Mouse (Mus musculus) small intestine, adult 2 months (tissue): ENCODE data around the gene Krt87. TPM values are rescaled to one million over a fixed set of nuclear protein-coding genes. Genes with fewer than 3 reads are reported as not detected.

Source experiments
- H3K27ac ChIP-seq: fragments of 200-500 bp; 2 replicates; pipeline ENCODE4 v1.5.1; 2012; ENCODE audit warnings: low read depth, low read length, control low read depth, inconsistent platforms; ENCODE audit not compliant: insufficient read depth
- H3K27me3 ChIP-seq: fragments of 200-500 bp; 2 replicates; pipeline ENCODE4 v1.6.1; 2012; ENCODE audit warnings: mild to moderate bottlenecking, moderate library complexity, low read length, inconsistent platforms; ENCODE audit not compliant: control insufficient read depth, insufficient read depth
- H3K36me3 ChIP-seq: fragments of 200-500 bp; 2 replicates; pipeline ENCODE4 v1.6.1; 2012; ENCODE audit warnings: mild to moderate bottlenecking, low read length, control low read depth, inconsistent platforms; ENCODE audit not compliant: control insufficient read depth, insufficient read depth
- H3K4me1 ChIP-seq: fragments of 200-500 bp; 2 replicates; pipeline ENCODE4 v1.6.1; 2012; ENCODE audit warnings: low read length, inconsistent platforms, mixed read lengths; ENCODE audit not compliant: control insufficient read depth, insufficient read depth, insufficient read length
- H3K4me3 ChIP-seq: fragments of 200-500 bp; 2 replicates; pipeline ENCODE4 v1.5.1; 2012; ENCODE audit warnings: low read depth, mild to moderate bottlenecking, control low read depth, inconsistent platforms, low read length, moderate library complexity
- CTCF ChIP-seq: fragments of 200-500 bp; IDR thresholded peaks from 2 replicates; pipeline ENCODE4 v1.5.1; 2012; ENCODE audit warnings: low read depth, mild to moderate bottlenecking, control low read depth, inconsistent platforms, low read length, moderate library complexity, mixed read lengths; ENCODE audit not compliant: insufficient replicate concordance, insufficient read length; ENCODE audit errors: extremely low read depth
- POLR2A ChIP-seq: fragments of 200-500 bp; IDR thresholded peaks from 2 replicates; pipeline ENCODE4 v1.6.1; 2012; ENCODE audit warnings: low read depth, mild to moderate bottlenecking, control low read depth, inconsistent platforms, low read length, moderate library complexity
- WGBS: fragments of 180-500 bp; shearing (Covaris S2); methylation state at CpG from one replicate; pipeline ENCODE4 v1.1.7; 2018; 5-methylcytosine and 5-hydroxymethylcytosine counted together
- polyA plus RNA-seq: library from polyadenylated mRNA; depleted of rRNA; stranded (reverse); fragments of >200 nt; gene quantifications from 2 replicates; pipeline ENCODE4 v1.2.3, GENCODE M21; 2012

The Krt87 gene
- polyA plus RNA-seq, 1 experiment = 0.30 TPM

DNA sequence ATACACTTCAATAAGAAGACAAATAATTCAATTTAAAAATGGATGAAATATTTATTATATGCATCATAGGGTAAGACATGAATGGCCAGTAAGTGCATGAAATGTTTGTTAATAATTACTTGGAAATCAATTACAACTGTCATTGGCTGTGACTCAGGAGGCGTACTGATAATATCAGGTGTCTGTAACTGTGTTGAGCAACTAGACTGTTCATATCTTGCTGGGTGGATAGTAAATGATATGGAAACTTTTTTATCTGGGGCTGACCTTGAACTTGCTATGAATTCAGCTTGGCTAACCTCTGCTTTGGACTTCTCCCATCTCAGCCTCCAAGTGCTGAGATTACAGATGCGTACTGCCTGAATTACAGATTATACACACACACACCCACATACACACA lies 40.9 kb downstream of the Krt87 start:
- H3K4me1 ChIP-seq = no peaks in the 10 kb centered on the region
- peaks cover 5% of the 10 kb centered on the region; the same call in 1 of the 2 replicates for H3K36me3 ChIP-seq
- TF ChIP-seq CTCF = no peak
- no peak for TF ChIP-seq POLR2A
- H3K27ac ChIP-seq = no peak overlapping the region
- H3K27me3 ChIP-seq = no peaks in the 10 kb centered on the region
- whole genome bisulfite sequencing = 37% methylated on average over 2 of the region's 2 CpGs
- H3K4me3 ChIP-seq = no peak overlapping the region

DNA sequence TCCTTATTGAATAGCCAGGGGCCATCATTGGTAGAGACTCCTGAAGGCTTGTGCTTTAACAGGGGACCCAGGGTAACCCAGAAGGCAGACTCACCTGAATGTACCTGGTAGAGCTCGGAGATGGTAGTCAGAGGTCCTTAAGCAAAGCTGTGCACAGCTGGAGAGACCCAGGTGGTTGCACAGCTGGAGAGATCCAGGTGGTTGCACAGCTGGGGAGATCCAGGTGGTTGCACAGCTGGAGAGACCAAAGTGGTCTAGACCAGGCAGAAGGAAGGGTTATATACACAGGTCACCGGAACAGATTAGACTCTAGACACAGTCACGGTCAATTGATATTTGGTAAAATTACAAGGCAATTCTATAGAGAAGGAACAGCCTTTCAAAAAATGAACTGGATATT lies 41.7 kb downstream of the Krt87 start:
- 86% methylated on average over 3 of the region's 3 CpGs for WGBS

DNA sequence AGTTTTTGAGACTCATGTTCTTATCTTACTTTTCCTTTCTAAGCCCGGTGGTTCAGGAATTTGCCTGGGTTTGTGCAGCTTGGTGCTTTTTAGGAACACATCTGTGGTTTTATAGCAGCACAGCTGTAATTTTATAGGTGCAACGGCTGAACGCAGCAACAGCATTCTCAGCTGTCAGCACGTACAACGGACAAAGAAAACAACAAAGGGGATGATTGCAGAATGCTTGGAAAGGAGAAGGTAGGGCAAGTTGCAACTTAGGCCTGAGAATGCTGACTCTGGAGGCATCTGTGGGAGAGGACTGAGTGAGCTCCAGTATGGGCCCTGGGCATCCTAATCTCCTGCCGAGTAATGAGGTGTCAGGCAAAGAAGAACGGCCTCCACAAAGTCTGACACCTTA lies 42.1 kb downstream of the Krt87 start:
- WGBS = 78% methylated on average over 7 of the region's 7 CpGs
- Histone ChIP-seq H3K4me3 (no peak overlapping the region), H3K27me3 (no peaks in the 10 kb centered on the region), H3K4me1 (no peaks in the 10 kb centered on the region), H3K27ac (no peak overlapping the region), H3K36me3 (peaks cover 5% of the 10 kb centered on the region; the same call in 1 of the 2 replicates)
- TF ChIP-seq POLR2A = no peak
- TF ChIP-seq CTCF = no peak

More for the DNA sequence above, 41.7 kb downstream of the Krt87 start:
- H3K36me3 ChIP-seq = peaks cover 5% of the 10 kb centered on the region; the same call in 1 of the 2 replicates
- no peaks in the 10 kb centered on the region for H3K27me3 ChIP-seq
- H3K4me3 ChIP-seq = no peak overlapping the region
- H3K27ac ChIP-seq = no peak overlapping the region
- H3K4me1 ChIP-seq = no peaks in the 10 kb centered on the region
- TF ChIP-seq CTCF (no peak), POLR2A (no peak)

DNA sequence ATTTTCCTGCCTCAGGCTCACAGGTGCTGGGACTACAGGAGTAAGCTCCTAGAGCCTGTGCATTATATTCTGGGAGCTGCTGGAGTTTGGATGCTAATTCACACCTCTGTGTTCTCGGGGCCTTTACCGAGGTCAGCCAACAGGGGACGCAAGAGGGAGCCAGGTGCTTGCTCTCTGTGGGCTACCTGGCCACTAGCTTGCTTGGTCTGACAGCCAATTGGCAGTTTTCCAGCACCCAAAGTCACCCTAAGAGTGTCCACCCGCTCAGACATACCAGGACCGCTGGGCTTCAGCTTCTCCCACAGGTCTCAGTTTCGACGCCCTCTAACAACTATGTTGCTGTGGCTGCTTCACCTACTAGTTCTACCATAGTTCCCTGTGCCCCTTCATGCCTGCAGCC lies 43.7 kb downstream of the Krt87 start:
- TF ChIP-seq POLR2A (no peak), CTCF (peak; percentile 21; the same call in 1 of the 2 replicates)
- Histone ChIP-seq H3K27me3 (no peaks in the 10 kb centered on the region), H3K36me3 (peaks cover 5% of the 10 kb centered on the region; the same call in 1 of the 2 replicates), H3K27ac (no peak overlapping the region), H3K4me3 (no peak overlapping the region), H3K4me1 (no peaks in the 10 kb centered on the region)
- WGBS = 79% methylated on average over 7 of the region's 7 CpGs

DNA sequence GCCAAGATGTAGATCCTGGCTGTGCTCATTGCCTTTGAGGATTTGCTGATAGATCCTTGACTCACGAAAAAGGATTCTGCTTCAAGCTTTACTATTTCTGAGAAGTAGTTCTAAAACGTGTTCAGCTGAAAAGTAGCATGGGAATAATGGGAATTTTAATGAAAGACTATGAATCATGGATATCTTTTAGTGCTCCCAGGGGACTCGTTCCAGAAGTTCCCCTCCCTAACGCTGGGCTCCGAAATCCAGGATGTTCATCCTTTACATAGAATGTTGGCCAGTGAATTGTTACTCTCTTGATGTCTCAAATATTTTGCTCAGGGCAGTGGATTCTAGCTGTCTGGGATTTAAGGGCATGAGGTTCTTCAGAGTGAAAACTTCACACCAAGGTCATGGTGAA lies 46.4 kb downstream of the Krt87 start:
- Histone ChIP-seq H3K4me3 (no peak overlapping the region), H3K27ac (no peak overlapping the region), H3K4me1 (no peaks in the 10 kb centered on the region), H3K36me3 (peaks cover 5% of the 10 kb centered on the region; the same call in 1 of the 2 replicates), H3K27me3 (no peaks in the 10 kb centered on the region)
- 89% methylated on average over 5 of the region's 5 CpGs for WGBS
- TF ChIP-seq POLR2A (no peak), CTCF (no peak)

DNA sequence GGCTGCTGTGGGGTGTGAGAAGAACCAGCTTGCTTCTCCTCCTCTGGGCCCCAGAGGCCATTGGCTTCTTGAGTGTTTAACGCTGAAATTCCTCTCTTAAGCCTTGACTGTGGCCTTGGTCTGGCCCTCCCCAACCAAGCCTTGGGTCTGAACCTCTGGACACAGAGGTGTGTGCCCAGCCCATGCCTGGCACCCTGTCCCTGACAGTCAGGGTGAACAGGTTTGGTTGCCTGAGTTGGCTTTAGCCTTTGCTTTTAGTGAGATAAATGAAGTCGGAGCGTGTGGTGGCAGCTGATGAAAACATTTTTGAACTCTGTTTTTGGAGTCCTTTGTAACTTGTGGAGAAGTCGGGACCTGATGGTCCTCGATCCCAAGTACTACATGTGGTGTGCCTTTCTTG lies 48.4 kb downstream of the Krt87 start:
- H3K27ac ChIP-seq = no peak overlapping the region
- no peak overlapping the region for H3K4me3 ChIP-seq
- no peaks in the 10 kb centered on the region for H3K4me1 ChIP-seq
- H3K27me3 ChIP-seq = no peaks in the 10 kb centered on the region
- 75% methylated on average over 5 of the region's 5 CpGs for WGBS
- TF ChIP-seq CTCF (no peak), POLR2A (no peak)
- H3K36me3 ChIP-seq = no peaks in the 10 kb centered on the region

DNA sequence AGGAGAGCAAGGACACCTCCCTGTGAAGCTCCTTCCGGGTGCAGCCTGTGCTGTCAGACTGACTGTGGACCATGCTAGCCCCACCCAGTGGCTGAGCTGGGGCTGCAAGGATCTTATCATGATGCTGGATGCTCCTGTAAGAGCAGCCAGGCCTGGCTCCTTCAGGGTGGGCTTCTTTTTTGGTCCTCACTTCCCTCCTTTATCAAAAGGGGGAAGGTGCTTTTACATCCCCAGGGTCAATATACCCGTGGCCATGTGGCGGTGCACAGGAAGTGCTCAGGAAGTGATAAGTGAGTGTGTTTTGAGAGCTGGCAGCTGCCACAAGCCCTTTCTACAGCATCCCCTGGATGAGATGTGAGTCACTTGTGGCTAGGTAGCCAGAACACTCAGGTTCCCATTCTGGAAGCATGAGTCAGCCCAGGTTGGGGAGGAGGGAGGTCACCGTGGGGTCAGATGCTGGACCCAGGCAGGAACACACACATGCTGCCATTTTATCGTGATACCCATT lies 50.5 kb downstream of the Krt87 start:
- Histone ChIP-seq H3K4me1 (peaks cover 3% of the 10 kb centered on the region; the same call in 1 of the 2 replicates), H3K36me3 (no peaks in the 10 kb centered on the region), H3K27ac (no peak overlapping the region), H3K4me3 (no peak overlapping the region), H3K27me3 (no peaks in the 10 kb centered on the region)
- WGBS = 31% methylated on average over 5 of the region's 5 CpGs
- TF ChIP-seq CTCF = peak; percentile 31; the same call in 1 of the 2 replicates
- TF ChIP-seq POLR2A = no peak
